Mouse (Mus musculus) heart, embryonic 12.5 days (tissue): ENCODE data around the gene H2-M5. TPM values are rescaled to one million over a fixed set of nuclear protein-coding genes. Genes with fewer than 3 reads are reported as not detected.

Source experiments
- ATAC-seq: fragments of 200-750 bp; cut with Nextera tagmentation; 2 replicates; pipeline ENCODE4 v1.8.0; 2017; ENCODE audit warnings: moderate TSS enrichment, moderate library complexity; ENCODE audit not compliant: insufficient number of reproducible peaks, low FRiP score
- H3K27ac ChIP-seq: fragments of 300-500 bp; sonication (generic); 2 replicates; pipeline ENCODE4 v1.5.1; 2016; ENCODE audit warnings: mild to moderate bottlenecking, moderate library complexity; ENCODE audit not compliant: poor library complexity, severe bottlenecking
- H3K27me3 ChIP-seq: fragments of 300-500 bp; sonication (generic); replicated peaks from 2 replicates; pipeline ENCODE4 v1.6.1; 2016; ENCODE audit warnings: mild to moderate bottlenecking, moderate library complexity
- H3K36me3 ChIP-seq: fragments of 300-500 bp; sonication (generic); 2 replicates; pipeline ENCODE4 v1.6.1; 2016; ENCODE audit warnings: mild to moderate bottlenecking, moderate library complexity
- H3K4me1 ChIP-seq: fragments of 300-500 bp; sonication (generic); replicated peaks from 2 replicates; pipeline ENCODE4 v1.6.1; 2016; ENCODE audit warnings: mild to moderate bottlenecking
- H3K4me2 ChIP-seq: fragments of 300-500 bp; sonication (generic); 2 replicates; pipeline ENCODE4 v1.6.1; 2016; ENCODE audit warnings: mild to moderate bottlenecking, moderate library complexity
- H3K4me3 ChIP-seq: fragments of 300-500 bp; sonication (generic); 2 replicates; pipeline ENCODE4 v1.5.1; 2016; ENCODE audit warnings: mild to moderate bottlenecking
- H3K9ac ChIP-seq: fragments of 300-500 bp; sonication (generic); 2 replicates; pipeline ENCODE4 v1.6.1; 2016; ENCODE audit warnings: mild to moderate bottlenecking, moderate library complexity
- H3K9me3 ChIP-seq: fragments of 300-500 bp; sonication (generic); replicated peaks from 2 replicates; pipeline ENCODE4 v1.6.1; 2016; ENCODE audit warnings: mild to moderate bottlenecking, moderate library complexity
- WGBS: fragments of 180-500 bp; shearing (Covaris S2); methylation state at CpG from one replicate; pipeline ENCODE4 v1.1.7; 2016; 5-methylcytosine and 5-hydroxymethylcytosine counted together
- polyA plus RNA-seq: library from polyadenylated mRNA; unstranded; fragments of >200 nt; fragmentation: Nextera tagmentation; extraction: Ambion mirVana; gene quantifications from 2 replicates; pipeline ENCODE4 v1.2.1, GENCODE M21; 2016

Gene H2-M5
- polyA plus RNA-seq, 1 experiment from 2014 or later = 0.31 TPM

DNA sequence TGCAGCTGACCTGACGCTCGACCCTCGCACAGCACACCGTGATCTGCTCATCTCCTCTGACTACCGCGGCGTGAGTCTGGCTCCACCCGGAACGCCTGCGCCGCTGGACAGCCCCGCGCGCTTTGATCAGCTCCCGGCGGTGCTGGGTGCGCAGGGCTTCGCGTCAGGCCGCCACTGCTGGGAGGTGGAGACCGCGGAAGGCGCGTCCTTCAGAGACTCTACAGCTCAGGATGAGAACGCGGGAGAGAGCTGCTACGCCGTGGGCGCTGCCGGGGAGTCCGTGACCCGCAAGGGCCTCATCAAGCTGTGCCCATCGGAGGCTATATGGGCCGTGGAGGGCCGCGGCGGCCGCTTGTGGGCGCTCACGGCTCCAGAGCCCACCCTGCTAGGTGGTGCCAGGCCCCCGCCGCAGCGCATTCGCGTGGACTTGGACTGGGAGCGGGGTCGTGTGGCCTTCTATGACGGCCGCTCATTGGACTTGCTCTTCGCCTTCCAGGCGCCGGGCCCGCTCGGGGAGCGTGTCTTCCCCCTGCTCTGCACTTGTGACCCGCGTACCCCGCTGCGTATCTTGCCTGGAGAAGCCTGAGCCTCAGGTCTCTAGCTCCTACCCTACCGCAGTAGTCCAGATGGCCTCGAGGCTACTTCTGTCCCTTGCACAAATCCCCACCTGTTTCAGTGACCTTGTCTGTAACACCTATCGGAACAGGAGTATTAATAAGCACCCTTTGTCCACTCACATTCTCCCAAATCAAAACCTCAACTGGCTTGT is 42.1 kb downstream of the H2-M5 start:
- H3K27ac ChIP-seq = no peak overlapping the region

DNA sequence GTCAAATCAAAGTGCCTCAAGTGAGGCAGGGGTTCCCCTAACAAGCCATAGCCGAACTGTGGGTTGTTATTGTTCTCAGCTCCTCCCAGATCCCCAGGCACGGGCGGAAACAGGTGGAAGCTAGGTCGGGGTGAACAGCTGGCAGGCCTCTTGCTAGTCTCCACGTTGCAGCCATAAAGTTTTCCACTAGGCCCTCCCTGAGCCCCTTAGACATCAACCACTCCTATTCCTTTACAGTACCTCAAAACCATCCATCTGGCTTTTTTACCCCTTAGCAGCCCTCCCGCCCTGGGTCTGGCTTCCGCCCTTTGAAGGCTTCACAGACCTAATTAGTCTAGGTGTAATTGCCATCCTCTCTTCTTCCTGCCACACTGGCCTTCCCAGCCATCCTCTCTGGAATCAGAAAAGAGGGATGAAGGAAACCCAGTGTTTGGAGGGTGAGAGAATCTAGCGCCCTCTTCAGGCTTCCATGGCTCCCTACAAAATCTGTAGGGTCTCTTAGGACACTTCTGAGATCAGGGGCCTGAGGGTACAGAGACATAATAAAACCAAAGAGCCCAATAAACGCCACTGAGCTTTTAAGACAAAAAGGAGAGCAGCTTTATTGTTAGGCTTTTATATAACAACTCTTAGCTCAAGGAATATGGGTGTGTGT is 45.1 kb downstream of the H2-M5 start:
- Histone ChIP-seq H3K36me3 (peaks cover 10% of the 10 kb centered on the region), H3K4me2 (no peak overlapping the region), H3K9ac (no peak overlapping the region), H3K27me3 (peaks cover 69% of the 10 kb centered on the region), H3K4me1 (peaks cover 14% of the 10 kb centered on the region), H3K4me3 (no peak overlapping the region), H3K9me3 (no peaks in the 10 kb centered on the region), H3K27ac (no peak overlapping the region)
- WGBS = 23% methylated on average over 7 of the region's 9 CpGs
- ATAC-seq = no peak

More for the DNA sequence above, 42.1 kb downstream of the H2-M5 start:
- peaks cover 14% of the 10 kb centered on the region for H3K36me3 ChIP-seq
- H3K4me2 ChIP-seq = peak overlapping the region; percentile 93
- peaks cover 46% of the 10 kb centered on the region for H3K27me3 ChIP-seq
- peaks cover 24% of the 10 kb centered on the region for H3K4me1 ChIP-seq
- peak overlapping the region; percentile 73 for H3K9ac ChIP-seq
- peak overlapping the region; percentile 48 for H3K4me3 ChIP-seq
- no peak for ATAC-seq
- H3K9me3 ChIP-seq = no peaks in the 10 kb centered on the region
- WGBS = 2% methylated on average over 62 of the region's 62 CpGs

DNA sequence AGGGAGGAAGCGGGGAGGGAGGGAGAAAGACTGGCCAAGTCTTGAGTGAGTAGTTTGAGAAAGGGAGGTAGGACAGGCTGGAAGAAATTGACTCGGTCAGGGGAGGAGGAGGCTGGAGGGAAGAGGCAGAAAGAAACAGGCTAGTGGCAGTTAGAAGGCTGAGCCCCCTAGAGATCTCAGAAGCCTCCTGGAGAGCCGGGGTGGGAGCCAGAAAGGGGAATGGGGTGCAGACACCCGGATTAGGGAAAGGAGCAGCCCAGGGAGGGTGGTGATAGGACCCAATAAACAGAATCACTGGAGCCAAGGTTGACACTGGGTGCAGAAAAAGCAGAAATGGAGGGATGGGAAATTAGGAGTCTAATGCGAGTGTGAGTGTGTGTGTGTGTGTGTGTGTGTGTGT is 45.6 kb downstream of the H2-M5 start:
- H3K36me3 ChIP-seq = peaks cover 5% of the 10 kb centered on the region
- ATAC-seq = no peak
- no peaks in the 10 kb centered on the region for H3K9me3 ChIP-seq
- H3K4me2 ChIP-seq = peak overlapping the region; percentile 75
- no peak overlapping the region for H3K9ac ChIP-seq
- no peak overlapping the region for H3K27ac ChIP-seq
- H3K27me3 ChIP-seq = peaks cover 69% of the 10 kb centered on the region
- peaks cover 14% of the 10 kb centered on the region for H3K4me1 ChIP-seq
- H3K4me3 ChIP-seq = peak overlapping the region; percentile 49; the same call in 1 of the 2 replicates
- 21% methylated on average over 5 of the region's 5 CpGs for WGBS

DNA sequence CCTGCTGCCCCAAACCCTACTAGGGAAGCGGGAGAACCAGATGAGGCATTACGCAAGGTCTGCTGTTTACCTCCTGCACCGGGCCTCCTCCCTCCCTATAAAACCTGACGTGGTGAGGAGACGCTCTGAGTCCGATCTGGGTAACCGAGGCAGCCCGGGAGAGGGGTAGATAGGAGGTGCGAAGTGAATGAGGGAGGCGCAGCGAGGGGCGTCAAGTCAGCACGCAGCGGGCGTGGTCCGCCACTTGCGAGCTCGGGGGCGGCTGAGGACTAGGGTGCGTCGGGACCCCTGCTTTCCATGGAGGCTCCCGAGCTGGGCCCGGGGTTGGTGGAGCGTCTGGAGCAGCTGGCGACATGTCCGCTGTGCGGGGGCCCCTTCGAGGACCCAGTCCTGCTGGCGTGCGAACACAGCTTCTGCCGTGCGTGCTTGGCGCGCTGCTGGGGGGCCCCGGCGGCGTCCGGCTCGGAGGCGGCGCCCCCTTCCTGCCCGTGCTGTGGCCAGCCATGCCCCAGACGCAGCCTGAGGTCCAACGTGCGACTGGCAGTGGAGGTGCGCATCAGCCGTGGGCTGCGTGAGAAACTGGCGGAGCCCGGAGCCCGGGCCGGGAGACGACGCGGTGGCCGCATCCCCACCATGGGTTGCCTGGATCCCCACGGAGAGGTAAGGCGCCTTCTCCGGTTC is 46.4 kb downstream of the H2-M5 start, which contains the start of gene Rnf39:
Gene Rnf39, plus strand, starts transcription at position 128 of the 681 bp plus-strand sequence.
- Histone ChIP-seq H3K9me3 (no peaks in the 10 kb centered on the region), H3K4me2 (peak within 1 kb of the TSS; percentile 75), H3K4me3 (peak within 1 kb of the TSS; percentile 49), H3K4me1 (peaks cover 14% of the 10 kb centered on the region), H3K9ac (peak within 1 kb of the TSS; percentile 42), H3K27ac (no peak within 1 kb of the TSS), H3K27me3 (peaks cover 69% of the 10 kb centered on the region), H3K36me3 (no peaks in the 10 kb centered on the region)
- no peak for ATAC-seq
- WGBS = 2% methylated on average over 59 of the region's 59 CpGs

DNA sequence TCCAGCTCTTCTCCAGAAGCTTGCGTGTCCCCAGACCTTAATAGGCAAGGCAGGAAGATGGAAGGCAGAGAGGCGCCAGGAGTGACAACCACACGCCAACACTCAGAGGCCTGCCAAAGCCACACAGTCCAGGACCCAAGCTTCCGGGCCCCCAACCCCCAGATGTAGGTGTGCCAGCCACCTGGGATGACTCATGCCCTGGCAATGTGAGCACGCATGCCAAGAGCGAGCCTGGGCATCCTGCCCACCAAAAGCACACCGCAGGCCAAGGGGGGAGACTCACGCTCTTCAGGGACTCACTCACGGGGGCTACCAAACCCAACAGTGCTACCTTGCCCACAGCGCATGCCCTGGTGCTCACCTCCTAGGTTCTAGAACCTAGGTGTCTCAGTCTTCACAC is 46.9 kb downstream of the H2-M5 start:
- H3K27ac ChIP-seq = no peak overlapping the region
- H3K4me2 ChIP-seq = peak overlapping the region; percentile 75
- H3K9me3 ChIP-seq = no peaks in the 10 kb centered on the region
- peak; percentile 26; the same call in 1 of the 2 replicates for ATAC-seq
- H3K36me3 ChIP-seq = no peaks in the 10 kb centered on the region
- 42% methylated on average over 10 of the region's 10 CpGs for WGBS
- peak overlapping the region; percentile 49 for H3K4me3 ChIP-seq
- H3K9ac ChIP-seq = no peak overlapping the region
- peaks cover 13% of the 10 kb centered on the region for H3K4me1 ChIP-seq
- H3K27me3 ChIP-seq = peaks cover 69% of the 10 kb centered on the region

DNA sequence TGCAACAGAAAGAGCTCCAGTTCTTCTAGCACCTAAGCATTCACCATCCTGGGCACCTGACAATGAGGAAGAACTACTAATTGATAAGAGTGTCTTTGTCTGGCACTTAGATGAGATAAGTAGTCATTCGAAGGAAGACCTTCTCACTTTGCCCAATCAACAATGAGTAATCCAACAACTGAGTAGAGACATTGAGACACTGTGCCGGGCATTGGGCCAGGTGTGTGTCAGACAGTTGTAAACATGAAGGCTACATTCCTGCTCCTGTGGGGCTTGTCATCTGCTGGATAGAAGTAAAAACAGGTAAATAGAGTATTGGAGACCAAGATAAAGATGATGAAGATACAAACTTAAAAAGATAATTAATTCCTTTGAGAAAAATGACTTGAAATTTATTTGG is 51.3 kb downstream of the H2-M5 start:
- peaks cover 36% of the 10 kb centered on the region for H3K27me3 ChIP-seq
- H3K4me3 ChIP-seq = no peak overlapping the region
- no peak overlapping the region for H3K27ac ChIP-seq
- no peak overlapping the region for H3K4me2 ChIP-seq
- no peak overlapping the region for H3K9ac ChIP-seq
- no peaks in the 10 kb centered on the region for H3K36me3 ChIP-seq
- H3K4me1 ChIP-seq = peaks cover 8% of the 10 kb centered on the region
- no peak for ATAC-seq
- 66% methylated on average over 2 of the region's 2 CpGs for WGBS
- H3K9me3 ChIP-seq = no peaks in the 10 kb centered on the region

Other genes starting within 250 kb of the H2-M5 start
- not detected in 2 replicates for gene H2-M10.5, start 216.6 kb downstream of the H2-M5 start, polyA plus RNA-seq
- gene H2-M10.6, start 177.4 kb downstream of the H2-M5 start, polyA plus RNA-seq = not detected in 2 replicates
- 28.8 and 28.9 TPM in 2 replicates for gene Trim26, start 152.4 kb downstream of the H2-M5 start, polyA plus RNA-seq
- gene Trim15, start 122.3 kb downstream of the H2-M5 start, polyA plus RNA-seq = 0.40 and 0.47 TPM in 2 replicates
- 23.6 and 27.0 TPM in 2 replicates for gene Trim10, start 120.0 kb downstream of the H2-M5 start, polyA plus RNA-seq
- not detected in 2 replicates for gene Trim40, start 99.4 kb downstream of the H2-M5 start, polyA plus RNA-seq
- gene Trim31, start 91.4 kb downstream of the H2-M5 start, polyA plus RNA-seq = not detected in 2 replicates
- gene Rnf39, start 46.6 kb downstream of the H2-M5 start, polyA plus RNA-seq = not detected in 2 replicates
- 83.2 and 83.8 TPM in 2 replicates for gene Ppp1r11, start 37.8 kb downstream of the H2-M5 start, polyA plus RNA-seq
- 37.5 and 40.3 TPM in 2 replicates for gene Znrd1, start 31.0 kb downstream of the H2-M5 start, polyA plus RNA-seq
- gene Znrd1as, start 30.9 kb downstream of the H2-M5 start, polyA plus RNA-seq = 6.4 and 6.7 TPM in 2 replicates
- gene 2410137M14Rik, start 8.3 kb downstream of the H2-M5 start, polyA plus RNA-seq = 0.20 TPM in 1 of 2 replicates, not detected in the other
- 60.0 and 64.4 TPM in 2 replicates for gene Zfp57, start 11.6 kb upstream of the H2-M5 start, polyA plus RNA-seq
- 0.10 TPM in 1 of 2 replicates, not detected in the other for gene Mog, start 33.9 kb upstream of the H2-M5 start, polyA plus RNA-seq
- gene Gabbr1, start 56.4 kb upstream of the H2-M5 start, polyA plus RNA-seq = 8.3 and 8.6 TPM in 2 replicates
- gene Olfr90, start 99.0 kb upstream of the H2-M5 start, polyA plus RNA-seq = 0.08 TPM in 1 of 2 replicates, not detected in the other
- gene Olfr91, start 108.7 kb upstream of the H2-M5 start, polyA plus RNA-seq = 0.05 TPM in 1 of 2 replicates, not detected in the other
- gene Olfr92, start 130.6 kb upstream of the H2-M5 start, polyA plus RNA-seq = not detected in 2 replicates
- not detected in 2 replicates for gene Olfr93, start 172.0 kb upstream of the H2-M5 start, polyA plus RNA-seq
- gene Ubd, start 204.4 kb upstream of the H2-M5 start, polyA plus RNA-seq = not detected in 2 replicates
- not detected in 2 replicates for gene Olfr94, start 211.5 kb upstream of the H2-M5 start, polyA plus RNA-seq
- gene Olfr95, start 223.6 kb upstream of the H2-M5 start, polyA plus RNA-seq = not detected in 2 replicates
- gene Olfr96, start 230.6 kb upstream of the H2-M5 start, polyA plus RNA-seq = not detected in 2 replicates
- not detected in 2 replicates for gene Olfr97, start 247.8 kb upstream of the H2-M5 start, polyA plus RNA-seq